Mouse (Mus musculus) CH12.LX (cell line): ENCODE measurements around the gene M6pr. TPM values are rescaled to one million over a fixed set of nuclear protein-coding genes. Genes with fewer than 3 reads are reported as not detected.

Experiments used
- DNase-seq: peaks from one replicate; pipeline ENCODE4 v3.0.0-alpha.2; 2013; ENCODE audit errors: extremely low read depth
- H3K27ac ChIP-seq: 2 replicates; pipeline ENCODE4 v1.5.1; 2012; ENCODE audit warnings: low read depth, mild to moderate bottlenecking, control low read depth, moderate library complexity; ENCODE audit not compliant: insufficient read depth
- H3K27me3 ChIP-seq: replicated peaks from 2 replicates; pipeline ENCODE3; 2012; ENCODE audit warnings: inconsistent platforms
- H3K36me3 ChIP-seq, 2 experiments: replicated peaks in 1 of 2; 2 replicates each; pipeline versions ENCODE3 to v1.6.1; 2012; ENCODE audit warnings: inconsistent platforms in 1 of 2, low read length in 1 of 2, mild to moderate bottlenecking in 1 of 2, mixed read lengths in 1 of 2, moderate library complexity in 1 of 2; ENCODE audit not compliant: control insufficient read depth in 1 of 2, insufficient read depth in 1 of 2
- H3K4me1 ChIP-seq, 2 experiments: 2 replicates each; pipeline ENCODE4 v1.6.1; 2012; ENCODE audit warnings: inconsistent platforms in 1 of 2, moderate library complexity in 1 of 2; ENCODE audit not compliant: insufficient read depth in 2 of 2, control insufficient read depth in 1 of 2
- H3K4me2 ChIP-seq: 2 replicates; pipeline ENCODE4 v1.6.1; 2012; ENCODE audit warnings: low read depth, mild to moderate bottlenecking, control low read depth; ENCODE audit not compliant: poor library complexity, insufficient read depth, severe bottlenecking
- H3K4me3 ChIP-seq, 3 experiments: fragments of 150-350 bp in 1 of 3; sonication (generic) in 1 of 3; replicated peaks in 1 of 3; 2 replicates each; pipeline versions ENCODE3 to v1.5.1; 2011 to 2012; ENCODE audit warnings: low read depth in 2 of 3, low read length in 2 of 3, mild to moderate bottlenecking in 2 of 3, moderate library complexity in 2 of 3, control low read depth in 1 of 3, improper control_type of control experiment in 1 of 3, inconsistent platforms in 1 of 3, mixed read lengths in 1 of 3; ENCODE audit not compliant: poor library complexity in 1 of 3
- H3K79me2 ChIP-seq: replicated peaks from 2 replicates; pipeline ENCODE4 v1.6.1; 2012; ENCODE audit warnings: mild to moderate bottlenecking, moderate library complexity; ENCODE audit not compliant: control insufficient read depth, poor library complexity, insufficient read depth, severe bottlenecking; ENCODE audit errors: extremely low read depth
- H3K9ac ChIP-seq: 2 replicates; pipeline ENCODE4 v1.6.1; 2012; ENCODE audit warnings: low read depth, mild to moderate bottlenecking, control low read depth, moderate library complexity; ENCODE audit not compliant: insufficient read depth
- H3K9me3 ChIP-seq: replicated peaks from 2 replicates; pipeline ENCODE3; 2012; ENCODE audit warnings: low read length, inconsistent platforms, mixed read lengths
- CHD2 ChIP-seq: IDR thresholded peaks from 2 replicates; pipeline ENCODE4 v1.6.1; 2011; ENCODE audit warnings: low read length, improper control_type of control experiment
- ELF1 ChIP-seq: IDR thresholded peaks from 2 replicates; pipeline ENCODE4 v1.6.1; 2014; ENCODE audit warnings: low read depth, mild to moderate bottlenecking, inconsistent platforms, low read length, improper control_type of control experiment
- EP300 ChIP-seq: IDR thresholded peaks from 2 replicates; pipeline ENCODE4 v1.6.1; 2011; ENCODE audit warnings: low read length, improper control_type of control experiment
- ETS1 ChIP-seq: conservative IDR thresholded peaks from 2 replicates; pipeline ENCODE4 v1.6.1; 2012; ENCODE audit warnings: low read depth, mild to moderate bottlenecking, inconsistent platforms, low read length, improper control_type of control experiment, moderate library complexity
- HCFC1 ChIP-seq: IDR thresholded peaks from 2 replicates; pipeline ENCODE4 v1.6.1; 2012; ENCODE audit warnings: low read depth, mild to moderate bottlenecking, inconsistent platforms, low read length, improper control_type of control experiment
- IRF4 ChIP-seq: IDR thresholded peaks from 2 replicates; pipeline ENCODE4 v1.6.1; 2014; ENCODE audit warnings: low read depth, mild to moderate bottlenecking, inconsistent platforms, low read length, improper control_type of control experiment
- JUN ChIP-seq: IDR thresholded peaks from 2 replicates; pipeline ENCODE4 v1.6.1; 2011; ENCODE audit warnings: low read depth, mild to moderate bottlenecking, low read length, improper control_type of control experiment, moderate library complexity; ENCODE audit not compliant: insufficient read depth
- JUND ChIP-seq: conservative IDR thresholded peaks from 2 replicates; pipeline ENCODE4 v1.6.1; 2011; ENCODE audit warnings: low read depth, low read length, improper control_type of control experiment
- KAT2A ChIP-seq: IDR thresholded peaks from 2 replicates; pipeline ENCODE4 v1.6.1; 2012; ENCODE audit warnings: low read length, improper control_type of control experiment, inconsistent platforms; ENCODE audit not compliant: insufficient replicate concordance
- MAX ChIP-seq: IDR thresholded peaks from 2 replicates; pipeline ENCODE4 v1.6.1; 2011; ENCODE audit warnings: low read length, improper control_type of control experiment
- MAZ ChIP-seq: IDR thresholded peaks from 2 replicates; pipeline ENCODE4 v1.6.1; 2012; ENCODE audit warnings: low read depth, mild to moderate bottlenecking, inconsistent platforms, low read length, improper control_type of control experiment, moderate library complexity
- MXI1 ChIP-seq: IDR thresholded peaks from 2 replicates; pipeline ENCODE4 v1.6.1; 2011; ENCODE audit warnings: mild to moderate bottlenecking, low read depth, low read length, improper control_type of control experiment
- NELFE ChIP-seq: IDR thresholded peaks from 2 replicates; pipeline ENCODE4 v1.6.1; 2011; ENCODE audit warnings: low read depth, low read length, improper control_type of control experiment
- PAX5 ChIP-seq: IDR thresholded peaks from 2 replicates; pipeline ENCODE4 v1.6.1; 2012; ENCODE audit warnings: low read length, inconsistent platforms, mixed read lengths
- POLR2A ChIP-seq: IDR thresholded peaks from 2 replicates; pipeline ENCODE4 v1.6.1; 2011; ENCODE audit warnings: low read depth, mild to moderate bottlenecking, improper control_type of control experiment, low read length
- POLR2AphosphoS2 ChIP-seq: IDR thresholded peaks from 2 replicates; pipeline ENCODE4 v1.6.1; 2011; ENCODE audit warnings: low read depth, low read length, improper control_type of control experiment
- RAD21 ChIP-seq: IDR thresholded peaks from 2 replicates; pipeline ENCODE4 v1.6.1; 2011; ENCODE audit warnings: low read depth, mild to moderate bottlenecking, low read length, improper control_type of control experiment, moderate library complexity
- RCOR1 ChIP-seq: conservative IDR thresholded peaks from 2 replicates; pipeline ENCODE4 v1.6.1; 2012; ENCODE audit warnings: low read depth, mild to moderate bottlenecking, inconsistent platforms, low read length, improper control_type of control experiment
- SIN3A ChIP-seq: IDR thresholded peaks from 2 replicates; pipeline ENCODE4 v1.6.1; 2012; ENCODE audit warnings: low read length, improper control_type of control experiment, inconsistent platforms
- TCF12 ChIP-seq: IDR thresholded peaks from 2 replicates; pipeline ENCODE4 v1.6.1; 2014; ENCODE audit warnings: low read depth, mild to moderate bottlenecking, inconsistent platforms, low read length, improper control_type of control experiment
- USF2 ChIP-seq: conservative IDR thresholded peaks from 2 replicates; pipeline ENCODE4 v1.6.1; 2011; ENCODE audit warnings: low read depth, low read length, improper control_type of control experiment
- dilution Hi-C: fragments of 300-500 bp; cut with MboI; formaldehyde crosslinking; loops from 2 replicates; pipeline ENCODE4 v1.14.3; 2020; ENCODE audit warnings: low sequenced_read_pairs; ENCODE audit not compliant: extremely low pct_unique_long_range_greater_than_20kb, extremely low pct_ligation_motif_present
- in situ Hi-C: fragments of 300-500 bp; cut with MboI; formaldehyde crosslinking; loops from 3 replicates; pipeline ENCODE4 v1.14.3; 2019; ENCODE audit warnings: low sequenced_read_pairs, low pct_ligation_motif_present, low pct_unique_long_range_greater_than_20kb, mixed read lengths
- polyA plus RNA-seq: library from polyadenylated mRNA; unstranded; fragments of >175 nt; gene quantifications from 2 replicates; pipeline ENCODE4 v1.2.1, GENCODE M21; 2012; ENCODE audit warnings: low read depth; ENCODE audit not compliant: insufficient read length
- total RNA-seq, 2 experiments: library from RNA; depleted of rRNA; stranded (reverse); fragments of 300-350 nt in 1 of 2; fragments of >200 nt in 1 of 2; gene quantifications; 2 replicates each; pipeline ENCODE4 v1.2.3; 2012 to 2014

Gene M6pr
- total and polyA plus RNA-seq, 3 experiments: 148 to 291 (median 228) TPM

DNA sequence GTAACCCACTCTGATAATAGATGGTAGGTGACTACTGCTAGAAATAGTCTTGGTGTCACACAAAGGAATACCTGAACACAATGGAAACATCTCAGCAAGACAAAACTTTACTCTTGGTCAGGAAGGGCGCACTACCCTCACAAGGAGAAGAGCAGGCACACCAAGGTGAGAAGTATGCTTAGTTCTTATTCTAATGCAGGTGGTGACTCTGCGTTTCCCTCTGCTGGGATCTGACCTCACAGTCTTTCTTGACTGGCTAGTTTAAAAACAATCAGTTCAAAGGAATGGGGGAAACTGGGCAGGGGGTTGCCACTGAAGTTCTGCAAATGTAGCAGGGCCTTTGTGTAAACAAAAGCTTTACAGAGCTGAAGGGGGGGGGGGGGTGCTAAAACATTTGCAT is 57.8 kb downstream of the M6pr start:
- Histone ChIP-seq H3K36me3 (no peaks in the 10 kb centered on the region), H3K9me3 (peaks cover 3% of the 10 kb centered on the region), H3K9ac (no peak overlapping the region), H3K27ac (no peak overlapping the region), H3K79me2 (no peaks in the 10 kb centered on the region), H3K4me1 (no peaks in the 10 kb centered on the region; a peak in 1 of 4 replicates), H3K4me2 (no peak overlapping the region), H3K27me3 (no peaks in the 10 kb centered on the region)
- no peak for DNase-seq
- in situ Hi-C loops: no loop called here
- TF ChIP-seq JUN (no peak), RCOR1 (no peak), MAZ (no peak), USF2 (no peak), MAX (no peak), NELFE (no peak)
- TF ChIP-seq, all 38 proteins: peak for 0
- no peak overlapping the region for H3K4me3 ChIP-seq
- dilution Hi-C loops: no loop called here

DNA sequence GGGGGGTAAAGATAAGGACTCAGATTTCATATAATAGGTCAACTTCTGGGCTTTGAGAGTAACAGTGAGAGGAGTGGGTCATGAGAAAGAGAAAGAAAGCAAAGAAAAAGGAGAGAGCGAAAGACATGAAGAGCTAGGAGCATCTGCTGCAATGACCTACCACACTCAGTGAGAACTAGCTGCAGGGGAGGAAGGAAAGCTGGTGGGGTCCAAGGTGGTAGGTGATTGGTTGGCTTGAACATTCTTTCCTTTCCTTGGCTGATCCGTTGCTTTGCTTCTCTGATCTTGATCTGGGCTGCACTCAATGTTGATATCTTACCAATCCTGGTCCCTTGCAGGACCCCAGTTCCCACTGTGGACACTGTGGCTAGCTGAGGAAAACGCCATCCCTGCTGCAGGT is 58.5 kb downstream of the M6pr start:
- H3K36me3 ChIP-seq: no peaks in the 10 kb centered on the region
- TF ChIP-seq MXI1 (no peak), POLR2A (no peak), ETS1 (no peak), JUND (no peak), TCF12 (no peak), CHD2 (no peak), EP300 (no peak), PAX5 (no peak), SIN3A (no peak), RCOR1 (no peak), HCFC1 (no peak), POLR2AphosphoS2 (no peak), IRF4 (no peak), RAD21 (no peak), NELFE (no peak), KAT2A (no peak), ELF1 (no peak)
- TF ChIP-seq, all 38 proteins: peak for 0
- H3K27me3 ChIP-seq: no peaks in the 10 kb centered on the region
- no peaks in the 10 kb centered on the region; a peak in 1 of 4 replicates for H3K4me1 ChIP-seq
- in situ Hi-C loops: no loop called here
- no peak overlapping the region for H3K4me3 ChIP-seq
- no peak overlapping the region for H3K9ac ChIP-seq
- dilution Hi-C loops: no loop called here
- H3K79me2 ChIP-seq: no peaks in the 10 kb centered on the region
- no peak for DNase-seq
- H3K9me3 ChIP-seq: peaks cover 3% of the 10 kb centered on the region
- no peak overlapping the region for H3K4me2 ChIP-seq
- H3K27ac ChIP-seq: no peak overlapping the region

Other genes with a start within 250 kb of the M6pr start
- gene Klrg1, start 25.8 kb upstream of the M6pr start, total RNA-seq (2012; rRNA removed): 1.4 and 2.0 TPM in 2 replicates
- gene Klrg1, start 25.8 kb upstream of the M6pr start, total RNA-seq (2014; rRNA removed): 4.7 and 6.0 TPM in 2 replicates
- gene Klrg1, start 25.8 kb upstream of the M6pr start, polyA plus RNA-seq: 2.8 and 3.7 TPM in 2 replicates
- gene Phc1, start 31.8 kb downstream of the M6pr start, total RNA-seq (2012; rRNA removed): 4.1 and 6.5 TPM in 2 replicates
- 2.1 and 2.9 TPM in 2 replicates for gene Phc1, start 31.8 kb downstream of the M6pr start, total RNA-seq (2014; rRNA removed)
- 9.9 and 13.8 TPM in 2 replicates for gene Phc1, start 31.8 kb downstream of the M6pr start, polyA plus RNA-seq
- gene Rimklb, start 190.0 kb downstream of the M6pr start, total RNA-seq (2012; rRNA removed): not detected in 2 replicates
- not detected in 2 replicates for gene Rimklb, start 190.0 kb downstream of the M6pr start, total RNA-seq (2014; rRNA removed)
- gene Rimklb, start 190.0 kb downstream of the M6pr start, polyA plus RNA-seq: not detected in 2 replicates
- 0.13 and 0.42 TPM in 2 replicates for gene Mfap5, start 197.1 kb downstream of the M6pr start, total RNA-seq (2012; rRNA removed)
- gene Mfap5, start 197.1 kb downstream of the M6pr start, total RNA-seq (2014; rRNA removed): 0.15 TPM in 1 of 2 replicates, not detected in the other
- 0.16 TPM in 1 of 2 replicates, not detected in the other for gene Mfap5, start 197.1 kb downstream of the M6pr start, polyA plus RNA-seq
- gene Aicda, start 245.1 kb downstream of the M6pr start, total RNA-seq (2012; rRNA removed): 5.4 and 6.4 TPM in 2 replicates
- 41.1 TPM in 2 replicates for gene Aicda, start 245.1 kb downstream of the M6pr start, total RNA-seq (2014; rRNA removed)
- gene Aicda, start 245.1 kb downstream of the M6pr start, polyA plus RNA-seq: 33.3 and 36.6 TPM in 2 replicates